27 mouse cellular contexts compared by ENCODE assay signal in genomic region chr4:62314516-62314915, GRCm38 (mm10). TPM values are rescaled to one million over a fixed set of nuclear protein-coding genes. Genes with fewer than 3 reads are reported as not detected.
A peak's percentile ranks its signal among the peaks of the same experiment; 100 is the strongest.
DNase-seq lines count a peak whose midpoint lies in the region; ATAC-seq and TF ChIP-seq lines count a peak whose summit lies in the region.
"Had no signal": no experiment of that assay in that cellular context is flagged by ENCODE, and none has a peak within 500 bp of the region (broad histone marks: within the 10 kb centered on the region; RNA-seq: fewer than 3 reads in every experiment).

No protein-coding gene starts in this region.

- TF ChIP-seq CTCF in E14TG2a.4 (conservative IDR thresholded peaks at IDR 0.05; ENCODE audit: low read length): no peak
- TF ChIP-seq CTCF in ES-Bruce4 (IDR thresholded peaks at IDR 0.05; ENCODE audit: low read depth, low read length): no peak
- no peak for TF ChIP-seq CTCF in lung, adult 2 months (IDR thresholded peaks at IDR 0.05; ENCODE audit: insufficient read depth, low read length)
- TF ChIP-seq CTCF in hindbrain, postnatal 0 days (IDR thresholded peaks at IDR 0.05; ENCODE audit: low read depth): no peak

- no peak overlapping the region for H3K9ac ChIP-seq in ES-Bruce4 (ENCODE audit: low read depth, poor library complexity, severe bottlenecking)
- H3K9ac ChIP-seq in forebrain, embryonic 14.5 days (ENCODE audit: low read length): no peak overlapping the region
- no peak overlapping the region for H3K9ac ChIP-seq in hindbrain, postnatal 0 days (replicated peaks; ENCODE audit: low read length)
- H3K9ac ChIP-seq: embryonic facial prominence, embryonic 12.5 days; embryonic facial prominence, embryonic 15.5 days; heart, embryonic 12.5 days; heart, embryonic 15.5 days; hindbrain, embryonic 13.5 days had no signal

- no peak for TF ChIP-seq EP300 in ES-Bruce4 (IDR thresholded peaks at IDR 0.05; ENCODE audit: insufficient read depth, low read depth, low read length)

- H3K27me3 ChIP-seq in E14TG2a.4 (ENCODE audit: insufficient read depth, low read length): no peaks in the 10 kb centered on the region
- H3K27me3 ChIP-seq in ES-Bruce4 (ENCODE audit: control insufficient read depth, insufficient read depth, low read length, poor library complexity, severe bottlenecking): no peaks in the 10 kb centered on the region
- H3K27me3 ChIP-seq in forebrain, embryonic 14.5 days (replicated peaks; ENCODE audit: control insufficient read depth, insufficient read depth, low read length): no peaks in the 10 kb centered on the region
- H3K27me3 ChIP-seq in hindbrain, postnatal 0 days (ENCODE audit: insufficient read depth, low read length): no peaks in the 10 kb centered on the region
- H3K27me3 ChIP-seq: embryonic facial prominence, embryonic 12.5 days; embryonic facial prominence, embryonic 15.5 days; heart, embryonic 12.5 days; heart, embryonic 15.5 days; hindbrain, embryonic 13.5 days had no signal

- DNase-seq in R1 (ENCODE audit: low read depth, low spot score): peak; percentile 68
- no peak for DNase-seq in forebrain, embryonic 14.5 days (ENCODE audit: low spot score)
- DNase-seq in lung, adult 2 months: no peak
- DNase-seq in hindbrain, postnatal 0 days (ENCODE audit: low spot score): no peak
- DNase-seq: adrenal gland, adult 2 months; adrenal gland, postnatal 14 days; cerebellum, adult 11 months; cerebellum, adult 2 months; cerebellum, adult 9-11 months; cerebellum, postnatal 25 days; gastrocnemius, postnatal 10 days; gastrocnemius, postnatal 36 days; heart, postnatal 10 days; heart, postnatal 36 days had no signal

- H3K4me1 ChIP-seq in E14TG2a.4 (replicated peaks; ENCODE audit: low read depth, low read length): peaks cover 60% of the 10 kb centered on the region
- peaks cover 7% of the 10 kb centered on the region for H3K4me1 ChIP-seq in ES-Bruce4 (ENCODE audit: control insufficient read depth, insufficient read depth, low read length)
- no peaks in the 10 kb centered on the region for H3K4me1 ChIP-seq in forebrain, embryonic 14.5 days (ENCODE audit: control insufficient read depth, insufficient read depth, low read length)
- H3K4me1 ChIP-seq in lung, adult 2 months (ENCODE audit: control insufficient read depth, insufficient read depth, low read length): no peaks in the 10 kb centered on the region
- no peaks in the 10 kb centered on the region for H3K4me1 ChIP-seq in hindbrain, postnatal 0 days (ENCODE audit: insufficient read depth, low read length)
- H3K4me1 ChIP-seq: embryonic facial prominence, embryonic 12.5 days; embryonic facial prominence, embryonic 15.5 days; heart, embryonic 12.5 days; heart, embryonic 15.5 days; hindbrain, embryonic 10.5 days; hindbrain, embryonic 13.5 days had no signal

- peak overlapping the region; percentile 23; the same call in 1 of the 2 replicates for H3K27ac ChIP-seq in ES-Bruce4 (ENCODE audit: insufficient read depth, low read length)
- no peak overlapping the region for H3K27ac ChIP-seq in forebrain, embryonic 14.5 days (ENCODE audit: low read depth, low read length)
- no peak overlapping the region for H3K27ac ChIP-seq in hindbrain, postnatal 0 days
- H3K27ac ChIP-seq: embryonic facial prominence, embryonic 12.5 days; embryonic facial prominence, embryonic 15.5 days; heart, embryonic 15.5 days; hindbrain, embryonic 10.5 days; hindbrain, embryonic 13.5 days had no signal

- H3K4me3 ChIP-seq in E14TG2a.4 (replicated peaks; ENCODE audit: low read length): peak overlapping the region; percentile 45
- H3K4me3 ChIP-seq in ES-Bruce4 (ENCODE audit: low read depth, low read length): no peak overlapping the region
- H3K4me3 ChIP-seq in forebrain, embryonic 14.5 days (ENCODE audit: low read depth, low read length): no peak overlapping the region
- no peak overlapping the region for H3K4me3 ChIP-seq in lung, adult 2 months (replicated peaks; ENCODE audit: extremely low read depth, low read depth, low read length)
- H3K4me3 ChIP-seq in hindbrain, postnatal 0 days (ENCODE audit: low read length): no peak overlapping the region
- H3K4me3 ChIP-seq: embryonic facial prominence, embryonic 12.5 days; embryonic facial prominence, embryonic 15.5 days; heart, embryonic 12.5 days; heart, embryonic 15.5 days; hindbrain, embryonic 10.5 days; hindbrain, embryonic 13.5 days had no signal

- 75% methylated on average over 3 of the region's 3 CpGs for WGBS in forebrain, embryonic 14.5 days
- WGBS in lung, adult 2 months: 91% methylated on average over 3 of the region's 3 CpGs
- WGBS in hindbrain, postnatal 0 days: 81% methylated on average over 3 of the region's 3 CpGs

- TF ChIP-seq POLR2A in ES-Bruce4 (IDR thresholded peaks at IDR 0.05; ENCODE audit: insufficient read depth, low read length): no peak
- no peak for TF ChIP-seq POLR2A in lung, adult 2 months (IDR thresholded peaks at IDR 0.05; ENCODE audit: borderline replicate concordance, extremely low read depth, low read depth, low read length)

- ATAC-seq in forebrain, embryonic 14.5 days: no peak
- no peak for ATAC-seq in hindbrain, postnatal 0 days
- ATAC-seq: CD4-positive, CD25-positive, alpha-beta regulatory T cell, adult 4 months; forebrain, embryonic 16.5 days; hindbrain, embryonic 16.5 days; inflammation-experienced regulatory T-cells, adult 6 months; intestine, embryonic 16.5 days had no signal

- H3K9me3 ChIP-seq in E14TG2a.4 (ENCODE audit: low read length) (no peaks in the 10 kb centered on the region), ES-Bruce4 (replicated peaks; ENCODE audit: control insufficient read depth, insufficient read depth, low read length, poor library complexity, severe bottlenecking) (no peaks in the 10 kb centered on the region)
- H3K9me3 ChIP-seq in forebrain, embryonic 14.5 days (replicated peaks; ENCODE audit: control insufficient read depth, low read length): no peaks in the 10 kb centered on the region
- H3K9me3 ChIP-seq in hindbrain, postnatal 0 days (ENCODE audit: low read length): no peaks in the 10 kb centered on the region
- H3K9me3 ChIP-seq: embryonic facial prominence, embryonic 12.5 days; embryonic facial prominence, embryonic 15.5 days; heart, embryonic 12.5 days; heart, embryonic 15.5 days; hindbrain, embryonic 10.5 days; hindbrain, embryonic 13.5 days had no signal

- H3K4me2 ChIP-seq in forebrain, embryonic 14.5 days (ENCODE audit: low read length): no peak overlapping the region
- H3K4me2 ChIP-seq in hindbrain, postnatal 0 days (ENCODE audit: low read depth, low read length): no peak overlapping the region
- H3K4me2 ChIP-seq: embryonic facial prominence, embryonic 12.5 days; embryonic facial prominence, embryonic 15.5 days; heart, embryonic 12.5 days; heart, embryonic 15.5 days; hindbrain, embryonic 13.5 days had no signal

- H3K36me3 ChIP-seq in E14TG2a.4 (ENCODE audit: insufficient read depth, low read length) (peaks cover 27% of the 10 kb centered on the region), ES-Bruce4 (ENCODE audit: control insufficient read depth, insufficient read depth, low read length, poor library complexity, severe bottlenecking) (no peaks in the 10 kb centered on the region)
- peaks cover 33% of the 10 kb centered on the region for H3K36me3 ChIP-seq in forebrain, embryonic 14.5 days (ENCODE audit: control insufficient read depth, insufficient read depth, low read length)
- H3K36me3 ChIP-seq in hindbrain, postnatal 0 days (ENCODE audit: insufficient read depth, low read length): peaks cover 35% of the 10 kb centered on the region

RNA-seq across cellular contexts. Expression of gene Fkbp15, which starts 45.8 kb away (rescaled TPM):
- polyA plus RNA-seq in ES-Bruce4 (2011; ENCODE audit: insufficient read depth, insufficient read length, low read depth, missing spikeins): 18.5 and 22.1 TPM in 2 replicates
- 15.7 and 18.6 TPM in 2 replicates for polyA plus RNA-seq in forebrain, embryonic 14.5 days (2014; fragmentation: Nextera tagmentation; extraction: Ambion mirVana)
- polyA plus RNA-seq in lung, adult 2 months (2012; rRNA removed): 35.6 and 41.5 TPM in 2 replicates
- total RNA-seq in hindbrain, postnatal 0 days (2014; rRNA removed): 38.3 and 43.0 TPM in 2 replicates
- polyA plus RNA-seq in hindbrain, postnatal 0 days (2015; fragmentation: Nextera tagmentation; extraction: Ambion mirVana): 22.6 and 23.7 TPM in 2 replicates

RNA-seq across cellular contexts. Expression of gene Slc31a1, which starts 46.0 kb away (rescaled TPM):
- 56.2 and 56.8 TPM in 2 replicates for polyA plus RNA-seq in ES-Bruce4 (2011; ENCODE audit: insufficient read depth, insufficient read length, low read depth, missing spikeins)
- 43.9 and 44.9 TPM in 2 replicates for polyA plus RNA-seq in forebrain, embryonic 14.5 days (2014; fragmentation: Nextera tagmentation; extraction: Ambion mirVana)
- 23.2 and 29.3 TPM in 2 replicates for polyA plus RNA-seq in lung, adult 2 months (2012; rRNA removed)
- 17.3 and 20.8 TPM in 2 replicates for total RNA-seq in hindbrain, postnatal 0 days (2014; rRNA removed)
- 45.3 and 46.3 TPM in 2 replicates for polyA plus RNA-seq in hindbrain, postnatal 0 days (2015; fragmentation: Nextera tagmentation; extraction: Ambion mirVana)

RNA-seq across cellular contexts. Expression of gene Slc31a2, which starts 52.2 kb away (rescaled TPM):
- 7.8 and 8.5 TPM in 2 replicates for polyA plus RNA-seq in ES-Bruce4 (2011; ENCODE audit: insufficient read depth, insufficient read length, low read depth, missing spikeins)
- polyA plus RNA-seq in forebrain, embryonic 14.5 days (2014; fragmentation: Nextera tagmentation; extraction: Ambion mirVana): 4.0 and 7.2 TPM in 2 replicates
- polyA plus RNA-seq in lung, adult 2 months (2012; rRNA removed): 22.3 and 30.7 TPM in 2 replicates
- total RNA-seq in hindbrain, postnatal 0 days (2014; rRNA removed): 17.7 and 19.3 TPM in 2 replicates
- 12.1 and 12.2 TPM in 2 replicates for polyA plus RNA-seq in hindbrain, postnatal 0 days (2015; fragmentation: Nextera tagmentation; extraction: Ambion mirVana)
